Mouse (Mus musculus): ENCODE data around the gene Cops9. TPM values are rescaled to one million over a fixed set of nuclear protein-coding genes. Genes with fewer than 3 reads are reported as not detected.
A peak's percentile ranks its signal among the peaks of the same experiment; 100 is the strongest.

Cops9 gene
- polyA plus RNA-seq (2012; rRNA removed): 73.6 and 107 TPM in 2 replicates

GRCm38 (mm10) chr1:92641514-92642272 lies at the start of gene Cops9:
Gene Cops9, minus strand, starts transcription at chr1:92641985.
- Histone ChIP-seq H3K4me3 (replicated peaks; ENCODE audit: extremely low read depth, low read depth, low read length) (peak within 1 kb of the TSS; percentile 67), H3K4me1 (ENCODE audit: control insufficient read depth, insufficient read depth, low read length) (peaks cover 9% of the 10 kb centered on the region)
- 2% methylated on average over 50 of the region's 50 CpGs for WGBS
- TF ChIP-seq POLR2A (IDR thresholded peaks at IDR 0.05; ENCODE audit: borderline replicate concordance, extremely low read depth, low read depth, low read length): peak; percentile 68; the same call in 1 of the 2 replicates
- no peak for TF ChIP-seq CTCF (IDR thresholded peaks at IDR 0.05; ENCODE audit: insufficient read depth, low read length)
- peak; percentile 86 for DNase-seq

- TF ChIP-seq POLR2A (IDR thresholded peaks at IDR 0.05; ENCODE audit: borderline replicate concordance, extremely low read depth, low read depth, low read length) (no peak), CTCF (IDR thresholded peaks at IDR 0.05; ENCODE audit: insufficient read depth, low read length) (no peak)
- H3K4me3 ChIP-seq (replicated peaks; ENCODE audit: extremely low read depth, low read depth, low read length): no peak overlapping the region
- 74% methylated on average over 3 of the region's 3 CpGs for WGBS
- no peaks in the 10 kb centered on the region for H3K4me1 ChIP-seq (ENCODE audit: control insufficient read depth, insufficient read depth, low read length)
- DNase-seq: no peak
Measured at GRCm38 (mm10) chr1:92691166-92691844, 49.5 kb upstream of the Cops9 start.

- 41% methylated on average over 8 of the region's 8 CpGs for WGBS
- no peak overlapping the region for H3K4me3 ChIP-seq (replicated peaks; ENCODE audit: extremely low read depth, low read depth, low read length)
- DNase-seq: no peak
- H3K4me1 ChIP-seq (ENCODE audit: control insufficient read depth, insufficient read depth, low read length): no peaks in the 10 kb centered on the region
- no peak for TF ChIP-seq POLR2A (IDR thresholded peaks at IDR 0.05; ENCODE audit: borderline replicate concordance, extremely low read depth, low read depth, low read length)
- TF ChIP-seq CTCF (IDR thresholded peaks at IDR 0.05; ENCODE audit: insufficient read depth, low read length): no peak
Measured at GRCm38 (mm10) chr1:92686994-92687393, 45.2 kb upstream of the Cops9 start.

GRCm38 (mm10) chr1:92683151-92683550 lies 41.4 kb upstream of the Cops9 start:
- no peak for TF ChIP-seq CTCF (IDR thresholded peaks at IDR 0.05; ENCODE audit: insufficient read depth, low read length)
- TF ChIP-seq POLR2A (IDR thresholded peaks at IDR 0.05; ENCODE audit: borderline replicate concordance, extremely low read depth, low read depth, low read length): no peak
- 78% methylated on average over 8 of the region's 8 CpGs for WGBS

GRCm38 (mm10) chr1:92680668-92681603 lies 39.2 kb upstream of the Cops9 start:
- no peak overlapping the region for H3K4me3 ChIP-seq (replicated peaks; ENCODE audit: extremely low read depth, low read depth, low read length)
- TF ChIP-seq CTCF (IDR thresholded peaks at IDR 0.05; ENCODE audit: insufficient read depth, low read length) (no peak), POLR2A (IDR thresholded peaks at IDR 0.05; ENCODE audit: borderline replicate concordance, extremely low read depth, low read depth, low read length) (no peak)
- WGBS: 45% methylated on average over 16 of the region's 16 CpGs
- no peak for DNase-seq
- no peaks in the 10 kb centered on the region for H3K4me1 ChIP-seq (ENCODE audit: control insufficient read depth, insufficient read depth, low read length)

More at GRCm38 (mm10) chr1:92683151-92683550, 41.4 kb upstream of the Cops9 start:
- no peak for DNase-seq
- no peak overlapping the region for H3K4me3 ChIP-seq (replicated peaks; ENCODE audit: extremely low read depth, low read depth, low read length)
- H3K4me1 ChIP-seq (ENCODE audit: control insufficient read depth, insufficient read depth, low read length): no peaks in the 10 kb centered on the region

- H3K4me3 ChIP-seq (replicated peaks; ENCODE audit: extremely low read depth, low read depth, low read length): no peak overlapping the region
- no peaks in the 10 kb centered on the region for H3K4me1 ChIP-seq (ENCODE audit: control insufficient read depth, insufficient read depth, low read length)
- TF ChIP-seq CTCF (IDR thresholded peaks at IDR 0.05; ENCODE audit: insufficient read depth, low read length): no peak
- DNase-seq: no peak
- 70% methylated on average over 5 of the region's 5 CpGs for WGBS
Measured at GRCm38 (mm10) chr1:92678757-92679156, 37.0 kb upstream of the Cops9 start.

GRCm38 (mm10) chr1:92676676-92676975 lies 34.8 kb upstream of the Cops9 start:
- no peak for TF ChIP-seq POLR2A (IDR thresholded peaks at IDR 0.05; ENCODE audit: borderline replicate concordance, extremely low read depth, low read depth, low read length)
- TF ChIP-seq CTCF (IDR thresholded peaks at IDR 0.05; ENCODE audit: insufficient read depth, low read length): no peak
- no peak for DNase-seq
- 71% methylated on average over 3 of the region's 3 CpGs for WGBS
- Histone ChIP-seq H3K4me3 (replicated peaks; ENCODE audit: extremely low read depth, low read depth, low read length) (no peak overlapping the region), H3K4me1 (ENCODE audit: control insufficient read depth, insufficient read depth, low read length) (no peaks in the 10 kb centered on the region)

GRCm38 (mm10) chr1:92675932-92676675 lies 34.3 kb upstream of the Cops9 start:
- no peak for DNase-seq
- no peak for TF ChIP-seq POLR2A (IDR thresholded peaks at IDR 0.05; ENCODE audit: borderline replicate concordance, extremely low read depth, low read depth, low read length)
- Histone ChIP-seq H3K4me1 (ENCODE audit: control insufficient read depth, insufficient read depth, low read length) (no peaks in the 10 kb centered on the region), H3K4me3 (replicated peaks; ENCODE audit: extremely low read depth, low read depth, low read length) (no peak overlapping the region)
- 60% methylated on average over 10 of the region's 10 CpGs for WGBS

Data from lung, adult 2 months (tissue).